Mouse (Mus musculus): Measurements from ENCODE around the gene Dppa1. TPM values are rescaled to one million over a fixed set of nuclear protein-coding genes. Genes with fewer than 3 reads are reported as not detected.

Gene Dppa1
- polyA plus RNA-seq, 1 experiment: not detected

DNA sequence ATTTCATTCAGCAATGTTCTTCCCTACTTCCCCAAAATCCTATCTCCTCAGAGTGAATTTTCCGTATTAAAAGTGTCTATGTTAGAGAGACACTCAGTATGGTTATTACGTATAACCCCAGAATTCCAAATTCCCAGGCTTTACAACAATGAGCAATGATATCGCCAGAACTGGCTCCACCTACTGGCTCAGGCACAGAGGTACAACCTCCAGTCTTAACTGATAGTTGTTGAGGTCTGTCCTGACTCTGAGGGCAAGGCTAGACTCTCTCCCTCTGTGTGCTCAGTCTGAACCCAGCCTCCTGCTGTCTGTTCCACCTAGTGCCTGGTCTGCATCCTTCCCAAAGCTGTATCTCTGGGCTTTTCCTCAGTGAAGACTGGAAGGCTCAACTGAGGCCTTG lies 2.6 kb upstream of the Dppa1 start:
- peak; percentile 30; the same call in 1 of the 2 replicates for TF ChIP-seq CTCF (IDR thresholded peaks at IDR 0.05; ENCODE audit: borderline replicate concordance, insufficient read depth, low read length)
- no peak for TF ChIP-seq POLR2A (IDR thresholded peaks at IDR 0.05; ENCODE audit: low read depth, low read length)
- Histone ChIP-seq H3K4me3 (ENCODE audit: insufficient read depth, low read length) (no peak overlapping the region), H3K4me1 (ENCODE audit: control insufficient read depth, insufficient read depth, low read length) (no peaks in the 10 kb centered on the region), H3K27ac (ENCODE audit: insufficient read depth, low read length) (no peak overlapping the region)

DNA sequence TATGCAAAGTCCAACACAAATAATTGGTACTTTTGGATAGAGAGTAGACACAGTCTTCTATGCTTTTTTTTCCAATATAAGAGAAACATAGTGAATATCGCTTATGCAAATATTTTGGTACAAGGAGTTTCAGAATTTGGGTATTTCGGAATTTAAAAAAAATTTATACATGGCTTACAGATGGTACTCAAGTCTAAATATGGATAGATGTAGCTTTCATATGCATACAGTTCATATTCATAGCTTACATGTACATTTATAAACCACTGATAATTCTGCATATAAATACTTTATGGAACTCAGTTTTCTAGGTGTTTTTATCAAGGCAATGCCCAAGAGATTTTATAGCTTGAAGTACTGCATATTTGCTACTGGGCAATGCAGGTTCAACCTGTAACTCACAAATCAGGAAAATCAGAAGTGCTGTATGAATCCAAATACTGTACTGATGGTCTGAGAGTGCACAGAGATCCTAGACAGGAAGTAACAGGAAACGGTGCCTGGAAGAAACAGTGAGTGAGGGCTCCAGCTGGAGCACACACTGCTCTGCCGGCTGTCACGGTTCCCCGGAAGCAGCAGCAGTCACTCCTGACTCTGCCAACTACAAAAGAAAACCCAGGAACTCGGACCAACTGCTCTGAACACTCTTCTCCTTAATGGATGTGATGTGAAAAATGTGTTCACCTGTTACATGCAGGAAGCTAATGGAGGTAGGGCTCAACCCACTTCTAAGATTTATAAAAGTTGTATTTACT lies 8.5 kb downstream of the Dppa1 start:
- Histone ChIP-seq H3K27ac (ENCODE audit: insufficient read depth, low read length) (no peak overlapping the region), H3K4me1 (ENCODE audit: control insufficient read depth, insufficient read depth, low read length) (no peaks in the 10 kb centered on the region), H3K4me3 (ENCODE audit: insufficient read depth, low read length) (no peak overlapping the region)
- TF ChIP-seq POLR2A (IDR thresholded peaks at IDR 0.05; ENCODE audit: low read depth, low read length) (no peak), CTCF (IDR thresholded peaks at IDR 0.05; ENCODE audit: borderline replicate concordance, insufficient read depth, low read length) (no peak)

DNA sequence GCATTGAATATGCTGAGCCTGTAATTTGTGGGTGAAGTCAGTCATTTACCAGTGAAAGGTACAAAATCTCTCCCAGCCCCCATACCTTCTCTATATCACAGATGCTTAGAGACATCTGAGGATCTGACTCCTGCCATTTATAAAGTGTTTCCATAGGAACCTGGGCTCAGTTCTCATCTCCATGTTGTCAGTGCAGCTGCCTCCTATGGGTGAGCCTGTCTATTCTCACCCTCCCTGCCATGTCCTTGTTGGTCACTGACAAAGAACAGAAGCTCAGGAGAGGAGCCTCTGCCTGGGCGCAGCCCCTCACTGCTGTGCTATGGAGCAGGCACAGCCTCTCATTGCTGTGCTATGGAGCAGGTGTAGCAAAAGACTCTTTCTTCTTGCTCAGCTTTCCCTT lies 9.1 kb downstream of the Dppa1 start:
- Histone ChIP-seq H3K4me1 (ENCODE audit: control insufficient read depth, insufficient read depth, low read length) (no peaks in the 10 kb centered on the region), H3K27ac (ENCODE audit: insufficient read depth, low read length) (no peak overlapping the region), H3K4me3 (ENCODE audit: insufficient read depth, low read length) (no peak overlapping the region)
- TF ChIP-seq CTCF (IDR thresholded peaks at IDR 0.05; ENCODE audit: borderline replicate concordance, insufficient read depth, low read length): no peak
- no peak for TF ChIP-seq POLR2A (IDR thresholded peaks at IDR 0.05; ENCODE audit: low read depth, low read length)

DNA sequence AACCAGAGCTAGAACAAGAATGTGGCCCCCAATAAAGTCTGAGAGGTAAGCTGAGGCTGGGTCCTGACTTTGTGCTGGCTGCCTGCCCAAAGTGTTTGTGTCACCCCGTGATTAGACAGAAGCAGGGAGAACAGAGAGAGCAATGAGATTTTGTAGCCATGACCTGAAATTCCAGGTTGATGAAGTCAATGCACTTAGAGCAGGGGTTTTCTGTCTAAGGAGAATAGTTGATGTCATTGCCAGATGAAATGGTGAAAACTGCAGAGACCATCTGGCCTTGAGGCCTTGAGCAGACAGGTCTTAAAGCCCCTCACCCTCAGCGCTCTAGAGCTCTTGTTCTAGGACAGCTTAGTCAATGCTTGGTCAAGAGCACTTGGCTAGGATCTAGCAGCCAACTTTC lies 36.6 kb downstream of the Dppa1 start:
- Histone ChIP-seq H3K4me3 (ENCODE audit: insufficient read depth, low read length) (no peak overlapping the region), H3K4me1 (ENCODE audit: control insufficient read depth, insufficient read depth, low read length) (no peaks in the 10 kb centered on the region), H3K27ac (ENCODE audit: insufficient read depth, low read length) (no peak overlapping the region)
- TF ChIP-seq POLR2A (IDR thresholded peaks at IDR 0.05; ENCODE audit: low read depth, low read length) (no peak), CTCF (IDR thresholded peaks at IDR 0.05; ENCODE audit: borderline replicate concordance, insufficient read depth, low read length) (no peak)

DNA sequence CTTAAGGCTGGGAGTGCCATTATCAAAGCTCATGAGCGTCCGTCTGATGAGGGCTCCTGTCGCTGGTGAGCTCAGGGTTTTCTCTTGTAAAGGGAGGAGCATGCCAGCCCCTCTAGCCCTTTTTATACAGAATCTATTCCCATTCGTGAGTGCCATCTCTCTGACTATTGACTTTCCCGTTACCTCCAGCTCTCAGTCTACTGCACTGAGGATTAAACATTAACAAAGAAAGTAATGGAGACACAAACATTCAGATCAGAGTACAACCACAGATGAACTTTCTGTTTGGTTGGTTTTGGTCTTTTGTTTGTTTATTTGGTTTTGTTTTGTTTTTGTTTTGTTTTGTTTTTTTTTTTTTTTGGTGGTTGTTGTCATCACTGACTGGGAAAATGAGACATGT lies 46.3 kb downstream of the Dppa1 start:
- TF ChIP-seq POLR2A (IDR thresholded peaks at IDR 0.05; ENCODE audit: low read depth, low read length) (no peak), CTCF (IDR thresholded peaks at IDR 0.05; ENCODE audit: borderline replicate concordance, insufficient read depth, low read length) (no peak)
- Histone ChIP-seq H3K4me3 (ENCODE audit: insufficient read depth, low read length) (no peak overlapping the region), H3K4me1 (ENCODE audit: control insufficient read depth, insufficient read depth, low read length) (peaks cover 2% of the 10 kb centered on the region; the same call in 1 of the 2 replicates), H3K27ac (ENCODE audit: insufficient read depth, low read length) (no peak overlapping the region)

DNA sequence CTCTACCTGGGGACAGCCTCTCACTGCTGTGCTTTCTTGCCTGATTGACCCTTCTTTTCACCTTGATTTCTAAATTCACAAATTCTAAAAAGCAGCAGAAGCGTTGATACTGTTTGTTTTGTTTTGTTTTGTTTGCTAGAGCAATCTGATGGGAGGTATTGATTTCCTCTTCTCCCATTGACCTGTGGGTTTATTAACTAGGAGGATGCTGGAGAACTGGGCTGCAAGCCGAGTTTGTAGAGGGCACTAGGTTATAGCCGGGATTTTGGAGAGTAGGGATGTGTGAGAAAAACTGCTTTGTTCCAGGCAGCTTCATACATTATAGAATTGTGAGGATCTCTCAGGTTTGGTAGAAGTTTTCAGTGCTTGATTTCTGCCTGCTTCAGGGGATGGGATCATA lies 48.6 kb downstream of the Dppa1 start:
- Histone ChIP-seq H3K4me1 (ENCODE audit: control insufficient read depth, insufficient read depth, low read length) (peaks cover 2% of the 10 kb centered on the region; the same call in 1 of the 2 replicates), H3K27ac (ENCODE audit: insufficient read depth, low read length) (no peak overlapping the region), H3K4me3 (ENCODE audit: insufficient read depth, low read length) (no peak overlapping the region)
- no peak for TF ChIP-seq POLR2A (IDR thresholded peaks at IDR 0.05; ENCODE audit: low read depth, low read length)
- TF ChIP-seq CTCF (IDR thresholded peaks at IDR 0.05; ENCODE audit: borderline replicate concordance, insufficient read depth, low read length): no peak

DNA sequence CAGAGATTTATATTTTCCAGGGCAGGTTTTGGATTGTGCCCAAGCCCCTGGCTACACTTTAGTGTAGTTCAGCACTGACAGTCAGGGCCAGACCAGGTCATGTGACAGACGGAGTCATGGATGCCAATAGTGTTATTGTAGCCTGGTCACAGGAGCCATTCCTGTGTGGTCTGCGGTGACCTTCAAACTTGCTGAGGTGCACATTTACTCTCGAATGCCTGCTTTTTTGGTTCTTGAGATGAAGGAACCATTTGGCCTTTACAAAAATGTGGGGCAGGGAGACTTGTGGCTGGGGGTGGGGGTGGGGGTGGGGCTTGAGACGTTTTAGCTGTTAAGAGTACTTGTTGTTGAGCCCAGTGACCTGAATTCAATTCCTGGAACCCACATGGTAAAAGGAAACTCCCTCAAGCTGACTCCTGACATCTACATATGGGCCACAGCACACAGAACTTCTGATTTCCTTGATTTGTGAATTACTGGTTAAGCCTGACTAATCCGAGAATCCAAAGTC lies 50.2 kb downstream of the Dppa1 start:
- H3K27ac ChIP-seq (ENCODE audit: insufficient read depth, low read length): no peak overlapping the region
- H3K4me1 ChIP-seq (ENCODE audit: control insufficient read depth, insufficient read depth, low read length): peaks cover 2% of the 10 kb centered on the region; the same call in 1 of the 2 replicates
- no peak overlapping the region for H3K4me3 ChIP-seq (ENCODE audit: insufficient read depth, low read length)
- TF ChIP-seq CTCF (IDR thresholded peaks at IDR 0.05; ENCODE audit: borderline replicate concordance, insufficient read depth, low read length) (no peak), POLR2A (IDR thresholded peaks at IDR 0.05; ENCODE audit: low read depth, low read length) (no peak)

DNA sequence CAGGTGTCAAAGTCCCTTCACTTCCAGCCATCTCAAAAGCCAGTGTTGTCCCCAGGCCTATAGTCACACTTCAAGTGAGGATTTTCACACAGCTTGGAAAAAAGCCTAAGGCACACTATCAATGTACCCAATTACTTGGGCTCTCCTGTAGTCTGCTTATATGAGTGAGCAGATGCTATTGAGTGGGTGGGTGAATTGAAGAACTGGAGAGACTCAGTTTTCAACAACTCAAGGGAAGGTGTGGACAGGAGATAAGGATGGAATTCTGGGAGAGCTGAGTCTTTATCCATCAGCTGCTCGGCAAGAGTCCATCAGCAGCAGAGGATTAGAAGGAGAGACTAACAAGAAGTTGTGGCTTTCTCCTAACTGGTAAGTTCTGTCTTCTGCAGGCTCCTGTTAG lies 57.7 kb downstream of the Dppa1 start, which contains the start of gene BC053393:
Gene BC053393, plus strand, starts transcription at position 210 of the 400 bp plus-strand sequence.
- TF ChIP-seq POLR2A (IDR thresholded peaks at IDR 0.05; ENCODE audit: low read depth, low read length) (no peak), CTCF (IDR thresholded peaks at IDR 0.05; ENCODE audit: borderline replicate concordance, insufficient read depth, low read length) (no peak)
- Histone ChIP-seq H3K27ac (ENCODE audit: insufficient read depth, low read length) (no peak within 1 kb of the TSS), H3K4me3 (ENCODE audit: insufficient read depth, low read length) (no peak within 1 kb of the TSS), H3K4me1 (ENCODE audit: control insufficient read depth, insufficient read depth, low read length) (no peaks in the 10 kb centered on the region)

DNA sequence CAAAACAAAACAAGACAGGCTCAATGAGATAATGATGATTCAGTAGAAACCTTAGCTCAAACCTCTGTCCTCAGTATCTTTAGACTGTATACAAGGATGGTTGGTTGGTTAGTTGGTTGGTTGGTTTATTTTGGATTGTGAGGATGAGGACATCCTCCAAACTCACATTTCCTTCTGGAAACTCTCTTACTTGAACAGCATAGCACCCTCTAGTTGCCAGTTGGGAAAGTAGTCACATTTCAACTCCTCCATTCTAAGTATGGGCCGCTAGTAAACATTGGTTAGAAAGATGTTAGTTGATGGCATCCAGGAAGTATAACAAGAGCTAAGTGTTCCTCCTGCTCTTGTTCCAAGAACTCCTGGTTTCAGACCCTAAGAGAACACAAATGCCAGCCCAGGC lies 60.0 kb downstream of the Dppa1 start:
- TF ChIP-seq POLR2A (IDR thresholded peaks at IDR 0.05; ENCODE audit: low read depth, low read length) (no peak), CTCF (IDR thresholded peaks at IDR 0.05; ENCODE audit: borderline replicate concordance, insufficient read depth, low read length) (no peak)
- H3K4me1 ChIP-seq (ENCODE audit: control insufficient read depth, insufficient read depth, low read length): no peaks in the 10 kb centered on the region
- H3K27ac ChIP-seq (ENCODE audit: insufficient read depth, low read length): no peak overlapping the region
- H3K4me3 ChIP-seq (ENCODE audit: insufficient read depth, low read length): no peak overlapping the region

DNA sequence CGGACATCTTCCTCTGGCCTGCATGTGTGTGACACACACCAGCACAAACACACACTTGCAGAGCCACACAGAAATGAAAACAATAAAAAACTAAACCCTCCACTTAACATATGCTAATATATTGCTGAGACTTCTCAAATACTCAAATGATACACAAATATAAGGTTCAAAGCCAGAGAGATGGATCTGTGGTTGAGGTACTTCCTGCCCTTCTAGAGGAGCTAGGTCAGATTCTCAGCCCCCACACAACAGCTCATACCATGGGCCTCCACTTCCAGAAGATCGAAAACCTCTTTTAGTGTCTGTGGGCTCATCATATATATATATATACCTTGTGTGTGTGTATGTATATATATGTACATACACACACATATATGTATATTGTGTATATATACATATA lies 63.1 kb downstream of the Dppa1 start:
- TF ChIP-seq CTCF (IDR thresholded peaks at IDR 0.05; ENCODE audit: borderline replicate concordance, insufficient read depth, low read length) (no peak), POLR2A (IDR thresholded peaks at IDR 0.05; ENCODE audit: low read depth, low read length) (no peak)
- no peak overlapping the region for H3K27ac ChIP-seq (ENCODE audit: insufficient read depth, low read length)
- no peaks in the 10 kb centered on the region for H3K4me1 ChIP-seq (ENCODE audit: control insufficient read depth, insufficient read depth, low read length)
- H3K4me3 ChIP-seq (ENCODE audit: insufficient read depth, low read length): no peak overlapping the region
